Mouse (Mus musculus): ENCODE results near the gene Btbd18. TPM values are rescaled to one million over a fixed set of nuclear protein-coding genes. Genes with fewer than 3 reads are reported as not detected.

Gene Btbd18
- polyA plus RNA-seq, 1 experiment from 2014 or later = 0.18 TPM

- Histone ChIP-seq H3K9me3 (no peaks in the 10 kb centered on the region), H3K4me3 (replicated peaks) (0 out of 2 replicates have a peak overlapping the region, but pooled peaks have one; percentile 2), H3K4me2 (peak overlapping the region; percentile 19; the same call in 1 of the 2 replicates), H3K27me3 (replicated peaks) (no peaks in the 10 kb centered on the region), H3K27ac (peak overlapping the region; percentile 85), H3K9ac (no peak overlapping the region), H3K4me1 (peaks cover 34% of the 10 kb centered on the region), H3K36me3 (no peaks in the 10 kb centered on the region)
- peak; percentile 73 for ATAC-seq (ENCODE audit: insufficient read depth, low FRiP score, low read depth)
- 13% methylated on average over 3 of the region's 3 CpGs for WGBS
Observed at GRCm38 (mm10) chr2:84632999-84633398, 25.9 kb upstream of the Btbd18 start.

GRCm38 (mm10) chr2:84634006-84634405, 24.9 kb upstream of the Btbd18 start:
- 0 out of 2 replicates have a peak, but pooled peaks have one; percentile 15 for ATAC-seq (ENCODE audit: insufficient read depth, low FRiP score, low read depth)
- Histone ChIP-seq H3K9ac (no peak overlapping the region), H3K27me3 (replicated peaks) (no peaks in the 10 kb centered on the region), H3K4me3 (replicated peaks) (peak overlapping the region; percentile 17; the same call in 1 of the 2 replicates), H3K9me3 (no peaks in the 10 kb centered on the region), H3K36me3 (no peaks in the 10 kb centered on the region), H3K27ac (peak overlapping the region; percentile 92), H3K4me1 (peaks cover 44% of the 10 kb centered on the region), H3K4me2 (peak overlapping the region; percentile 38)
- 49% methylated on average over 4 of the region's 4 CpGs for WGBS

GRCm38 (mm10) chr2:84634934-84635482, 23.9 kb upstream of the Btbd18 start:
- peak overlapping the region; percentile 92 for H3K27ac ChIP-seq
- H3K27me3 ChIP-seq (replicated peaks) = no peaks in the 10 kb centered on the region
- WGBS = 29% methylated on average over 4 of the region's 4 CpGs
- peaks cover 46% of the 10 kb centered on the region for H3K4me1 ChIP-seq
- no peak overlapping the region for H3K9ac ChIP-seq
- no peak for ATAC-seq (ENCODE audit: insufficient read depth, low FRiP score, low read depth)
- peak overlapping the region; percentile 52 for H3K4me2 ChIP-seq
- H3K9me3 ChIP-seq = no peaks in the 10 kb centered on the region
- H3K4me3 ChIP-seq (replicated peaks) = no peak overlapping the region
- no peaks in the 10 kb centered on the region for H3K36me3 ChIP-seq

- H3K4me3 ChIP-seq (replicated peaks) = peak overlapping the region; percentile 13; the same call in 1 of the 2 replicates
- H3K4me2 ChIP-seq = peak overlapping the region; percentile 52
- no peaks in the 10 kb centered on the region for H3K9me3 ChIP-seq
- H3K4me1 ChIP-seq = peaks cover 46% of the 10 kb centered on the region
- ATAC-seq (ENCODE audit: insufficient read depth, low FRiP score, low read depth) = peak; percentile 85
- no peaks in the 10 kb centered on the region for H3K27me3 ChIP-seq (replicated peaks)
- no peaks in the 10 kb centered on the region for H3K36me3 ChIP-seq
- WGBS = 2% methylated on average over 2 of the region's 2 CpGs
- peak overlapping the region; percentile 92 for H3K27ac ChIP-seq
- H3K9ac ChIP-seq = no peak overlapping the region
Observed at GRCm38 (mm10) chr2:84635611-84636010, 23.3 kb upstream of the Btbd18 start.

DNA sequence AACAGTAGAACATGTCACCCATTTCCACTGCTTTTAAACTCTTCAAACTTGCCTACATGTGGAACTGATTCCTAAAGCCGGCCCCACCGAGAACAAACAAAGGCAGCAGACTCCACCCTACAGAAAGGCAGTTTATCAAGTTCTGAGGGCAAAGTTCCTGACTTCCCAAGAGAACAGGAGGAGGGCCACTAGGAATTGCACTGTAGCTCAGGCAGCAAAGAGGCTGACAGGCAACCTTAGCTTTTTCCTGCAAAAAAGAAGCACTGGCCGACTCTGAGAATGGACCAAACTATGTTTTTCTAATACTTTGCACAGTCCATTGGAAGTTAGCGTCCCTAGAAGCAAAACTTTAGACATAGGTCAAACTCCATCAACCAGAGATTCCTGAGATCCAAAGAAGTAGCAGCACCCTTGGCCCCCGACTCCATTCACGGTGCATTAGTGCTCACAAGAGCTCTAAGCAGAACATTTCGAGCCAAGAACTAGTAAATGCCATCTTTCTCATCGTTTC, 22.6 kb upstream of the Btbd18 start:
- Histone ChIP-seq H3K27ac (peak overlapping the region; percentile 92), H3K4me3 (replicated peaks) (peak overlapping the region; percentile 13), H3K9ac (no peak overlapping the region), H3K4me1 (peaks cover 46% of the 10 kb centered on the region), H3K4me2 (peak overlapping the region; percentile 52), H3K36me3 (no peaks in the 10 kb centered on the region), H3K9me3 (no peaks in the 10 kb centered on the region), H3K27me3 (replicated peaks) (no peaks in the 10 kb centered on the region)
- ATAC-seq (ENCODE audit: insufficient read depth, low FRiP score, low read depth) = peak; percentile 44
- WGBS = 12% methylated on average over 8 of the region's 8 CpGs

- ATAC-seq (ENCODE audit: insufficient read depth, low FRiP score, low read depth) = no peak
- 16% methylated on average over 7 of the region's 7 CpGs for WGBS
- peaks cover 43% of the 10 kb centered on the region for H3K4me1 ChIP-seq
Observed at GRCm38 (mm10) chr2:84637452-84638165, 21.3 kb upstream of the Btbd18 start.

GRCm38 (mm10) chr2:84638428-84639220, 20.3 kb upstream of the Btbd18 start:
- Histone ChIP-seq H3K4me2 (peak overlapping the region; percentile 52; the same call in 1 of the 2 replicates), H3K4me3 (replicated peaks) (no peak overlapping the region), H3K9ac (no peak overlapping the region), H3K36me3 (no peaks in the 10 kb centered on the region), H3K27me3 (replicated peaks) (no peaks in the 10 kb centered on the region), H3K4me1 (peaks cover 38% of the 10 kb centered on the region), H3K9me3 (no peaks in the 10 kb centered on the region), H3K27ac (peak overlapping the region; percentile 92)
- ATAC-seq (ENCODE audit: insufficient read depth, low FRiP score, low read depth) = no peak
- WGBS = 36% methylated on average over 5 of the region's 5 CpGs

More at GRCm38 (mm10) chr2:84637452-84638165, 21.3 kb upstream of the Btbd18 start:
- Histone ChIP-seq H3K4me2 (peak overlapping the region; percentile 52; the same call in 1 of the 2 replicates), H3K27me3 (replicated peaks) (no peaks in the 10 kb centered on the region), H3K27ac (peak overlapping the region; percentile 92), H3K9ac (no peak overlapping the region), H3K9me3 (no peaks in the 10 kb centered on the region), H3K36me3 (no peaks in the 10 kb centered on the region), H3K4me3 (replicated peaks) (no peak overlapping the region)

DNA sequence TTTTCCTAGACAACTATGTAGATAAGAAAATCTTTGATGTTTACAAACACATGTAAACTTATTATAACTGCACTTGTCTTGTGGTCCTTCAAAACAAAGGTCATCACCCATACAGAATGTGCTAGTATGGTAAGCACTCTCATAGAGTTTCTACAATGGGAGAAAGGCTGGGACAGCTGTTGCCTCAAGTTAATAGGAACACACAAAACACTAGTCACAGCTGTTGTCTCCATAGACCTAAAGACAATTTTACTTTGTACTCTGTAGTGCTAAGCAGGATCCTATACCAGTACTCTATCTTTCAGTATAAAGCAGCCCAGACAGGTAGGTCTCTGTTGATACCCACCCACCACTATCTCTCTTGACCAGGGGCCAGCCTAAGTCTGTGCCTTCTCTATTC, 18.0 kb upstream of the Btbd18 start:
- H3K27me3 ChIP-seq (replicated peaks) = no peaks in the 10 kb centered on the region
- no peak overlapping the region for H3K4me3 ChIP-seq (replicated peaks)
- no peak for ATAC-seq (ENCODE audit: insufficient read depth, low FRiP score, low read depth)
- H3K9ac ChIP-seq = no peak overlapping the region
- H3K4me2 ChIP-seq = no peak overlapping the region
- H3K4me1 ChIP-seq = peaks cover 34% of the 10 kb centered on the region
- H3K27ac ChIP-seq = no peak overlapping the region
- no peaks in the 10 kb centered on the region for H3K36me3 ChIP-seq
- no peaks in the 10 kb centered on the region for H3K9me3 ChIP-seq

GRCm38 (mm10) chr2:84646138-84646537, 12.7 kb upstream of the Btbd18 start:
- 63% methylated on average over 1 of the region's 1 CpGs for WGBS
- Histone ChIP-seq H3K9ac (no peak overlapping the region), H3K27me3 (replicated peaks) (no peaks in the 10 kb centered on the region), H3K4me2 (no peak overlapping the region), H3K36me3 (no peaks in the 10 kb centered on the region), H3K4me3 (replicated peaks) (no peak overlapping the region), H3K9me3 (no peaks in the 10 kb centered on the region), H3K27ac (no peak overlapping the region), H3K4me1 (peaks cover 8% of the 10 kb centered on the region)
- ATAC-seq (ENCODE audit: insufficient read depth, low FRiP score, low read depth) = no peak

DNA sequence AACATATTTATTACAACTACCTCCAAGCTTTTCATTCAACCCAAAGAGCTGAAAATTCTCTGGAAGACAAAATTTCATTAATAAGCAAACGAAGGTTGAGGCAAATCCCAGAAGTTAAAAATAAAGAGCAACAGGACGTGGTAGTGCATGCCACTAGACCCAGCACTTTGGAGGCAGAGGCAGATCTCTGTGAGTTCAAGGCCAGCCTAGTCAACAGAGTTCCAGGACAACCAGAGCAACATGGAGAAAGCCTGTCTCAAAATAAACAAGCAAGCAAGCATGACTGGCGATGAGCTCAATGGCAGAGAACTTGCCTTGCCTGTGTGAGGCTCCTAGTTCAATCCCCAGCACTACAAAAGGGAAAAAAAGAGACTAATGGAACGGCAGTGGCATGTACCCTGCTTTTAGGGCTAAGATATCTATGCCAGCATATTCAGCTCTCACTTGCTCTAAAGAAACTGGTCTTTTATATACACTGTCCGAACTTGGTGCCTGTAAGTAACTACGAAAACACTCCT, 11.8 kb upstream of the Btbd18 start:
- Histone ChIP-seq H3K36me3 (no peaks in the 10 kb centered on the region), H3K27ac (no peak overlapping the region), H3K9me3 (no peaks in the 10 kb centered on the region), H3K9ac (no peak overlapping the region), H3K4me3 (replicated peaks) (no peak overlapping the region; the same call in 1 of the 2 replicates), H3K27me3 (replicated peaks) (no peaks in the 10 kb centered on the region), H3K4me2 (peak overlapping the region; percentile 50), H3K4me1 (peaks cover 7% of the 10 kb centered on the region)
- 84% methylated on average over 6 of the region's 6 CpGs for WGBS
- no peak for ATAC-seq (ENCODE audit: insufficient read depth, low FRiP score, low read depth)

- peaks cover 5% of the 10 kb centered on the region; the same call in 1 of the 2 replicates for H3K4me1 ChIP-seq
- no peaks in the 10 kb centered on the region for H3K36me3 ChIP-seq
- peak overlapping the region; percentile 10; the same call in 1 of the 2 replicates for H3K9ac ChIP-seq
- no peaks in the 10 kb centered on the region for H3K27me3 ChIP-seq (replicated peaks)
- peak overlapping the region; percentile 41 for H3K4me3 ChIP-seq (replicated peaks)
- WGBS = 18% methylated on average over 6 of the region's 6 CpGs
- peak overlapping the region; percentile 50 for H3K4me2 ChIP-seq
- ATAC-seq (ENCODE audit: insufficient read depth, low FRiP score, low read depth) = no peak
- no peaks in the 10 kb centered on the region for H3K9me3 ChIP-seq
- H3K27ac ChIP-seq = no peak overlapping the region
Observed at GRCm38 (mm10) chr2:84648369-84648768, 10.5 kb upstream of the Btbd18 start.

Measured in stomach, embryonic 15.5 days (tissue).